Mouse (Mus musculus) retina, embryonic 14.5 days (tissue): ENCODE data around the gene Cd5.

Source experiments
- DNase-seq: peaks from one replicate; pipeline ENCODE4 v3.0.0-alpha.2; 2015; ENCODE audit warnings: low spot score

The Cd5 gene

DNA sequence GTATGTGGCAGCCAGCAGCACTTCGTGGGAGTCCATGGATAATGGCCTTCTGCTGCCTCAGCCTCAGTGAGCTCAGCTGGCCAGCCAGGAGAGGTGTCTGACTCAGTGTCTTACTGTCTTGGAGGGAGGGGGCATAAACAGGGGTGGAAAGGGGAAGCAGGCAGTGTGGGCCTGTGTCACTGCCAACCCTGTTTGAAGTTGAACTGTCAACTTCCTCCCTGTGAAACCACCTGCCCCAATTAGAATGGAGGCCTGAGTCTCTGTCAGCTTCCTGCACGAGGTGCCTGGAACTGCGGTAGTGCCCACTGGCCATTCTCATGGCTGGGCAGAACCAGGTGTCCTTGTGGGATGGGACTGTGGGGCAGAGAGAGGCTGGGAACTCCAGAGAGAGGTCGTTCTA, at the start of gene Cd5:
Gene Cd5, minus strand, starts transcription at position 192 of the 400 bp plus-strand sequence.
- DNase-seq: no peak

GRCm38 (mm10) chr19:10788242-10788641, 49.4 kb upstream of the Cd5 start:
- no peak for DNase-seq

GRCm38 (mm10) chr19:10787406-10787805, 48.6 kb upstream of the Cd5 start:
- DNase-seq: no peak

- no peak for DNase-seq
These were observed 48.0 kb upstream of the Cd5 start for GRCm38 (mm10) chr19:10786753-10787152.

DNA sequence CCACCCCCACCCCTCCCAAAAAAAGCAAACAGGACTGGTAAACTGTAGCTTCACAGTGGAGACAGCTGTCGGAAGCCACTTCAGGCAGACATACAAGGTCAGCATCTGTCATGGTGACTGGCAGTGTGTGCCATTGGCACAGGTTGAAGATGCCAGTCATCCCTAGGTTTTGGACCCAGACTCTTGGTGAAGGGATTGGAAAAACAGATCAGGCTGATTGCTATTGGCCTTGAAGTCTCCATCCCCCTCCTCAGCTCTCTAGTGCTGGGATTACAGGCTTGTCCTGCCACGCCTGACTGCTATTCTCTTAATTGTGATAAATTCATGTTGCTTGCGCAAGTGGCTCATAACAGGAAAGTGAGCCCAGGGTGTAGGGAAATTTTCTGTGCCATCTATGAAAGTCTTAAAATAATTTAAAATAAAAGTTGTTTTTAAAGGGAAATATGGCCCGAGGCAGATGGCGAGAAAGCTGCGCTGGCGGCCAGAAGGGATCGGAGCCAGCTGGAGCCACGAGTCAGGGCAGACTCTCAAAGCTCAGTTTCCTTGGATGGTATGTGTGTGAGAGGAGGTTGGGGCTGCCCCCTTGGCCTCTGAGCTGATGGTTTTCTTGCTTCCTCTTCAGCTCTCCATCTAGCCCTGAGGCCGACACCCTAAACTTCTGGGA, 46.1 kb upstream of the Cd5 start:
- no peak for DNase-seq

GRCm38 (mm10) chr19:10784061-10784460, 45.3 kb upstream of the Cd5 start:
- DNase-seq: peak; percentile 26

GRCm38 (mm10) chr19:10783168-10783567, 44.4 kb upstream of the Cd5 start:
- DNase-seq: no peak

DNA sequence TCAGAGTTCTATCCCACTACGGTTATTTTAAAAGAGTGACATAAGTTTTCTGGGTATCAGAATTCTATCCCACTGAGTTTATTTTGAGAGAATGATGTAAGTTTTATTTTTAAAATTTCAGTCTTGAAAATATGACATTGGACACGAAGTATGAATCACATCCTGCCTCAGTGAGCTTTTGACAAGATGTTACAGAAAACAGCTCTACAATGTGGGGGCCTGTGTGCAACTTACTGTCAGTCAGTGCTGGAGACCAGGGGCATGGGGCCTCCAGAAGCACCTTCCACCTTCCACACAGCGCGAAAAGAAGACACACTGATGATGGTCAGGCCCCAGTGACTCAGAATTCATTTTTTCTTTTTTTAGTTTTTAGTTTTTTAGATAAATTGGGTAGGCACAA, 42.8 kb upstream of the Cd5 start:
- DNase-seq: no peak

DNA sequence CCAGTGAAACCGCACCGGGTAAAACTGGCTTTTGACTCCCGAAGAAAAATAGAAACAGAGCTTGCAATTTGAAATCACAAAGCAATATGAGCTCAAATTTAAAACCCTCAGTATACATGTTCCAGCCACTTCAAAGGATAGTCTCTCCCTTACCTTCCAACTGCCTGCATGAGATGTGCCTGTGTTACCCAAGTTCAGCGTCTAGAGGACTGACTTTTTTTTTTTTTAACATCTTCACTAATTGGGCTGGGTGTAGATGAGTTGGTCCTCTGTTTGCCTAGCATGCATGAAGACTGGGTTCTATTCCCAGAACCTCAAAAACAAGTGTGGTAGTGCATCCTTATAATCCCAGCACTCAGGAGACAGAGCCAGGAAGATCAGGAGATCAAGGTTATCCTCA, 38.1 kb upstream of the Cd5 start:
- no peak for DNase-seq

DNA sequence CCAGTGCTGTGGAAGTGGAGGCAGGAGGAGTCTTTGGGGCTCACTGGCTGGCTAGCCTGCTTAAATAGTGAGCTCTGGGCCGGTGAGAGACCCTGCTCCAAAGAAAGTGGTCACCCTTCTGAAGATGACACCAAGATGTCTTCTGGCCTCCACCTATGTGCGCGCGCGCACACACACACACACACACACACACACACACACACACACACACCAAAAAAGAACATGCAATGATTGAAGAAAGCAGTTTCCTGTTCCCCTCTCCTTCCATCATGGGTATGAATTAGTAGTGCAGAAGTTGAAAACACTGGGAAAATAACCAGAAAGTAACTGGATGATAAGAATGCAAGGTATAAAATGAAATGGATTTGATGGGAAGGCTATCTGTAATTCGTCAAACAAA, 35.3 kb upstream of the Cd5 start:
- no peak for DNase-seq

DNA sequence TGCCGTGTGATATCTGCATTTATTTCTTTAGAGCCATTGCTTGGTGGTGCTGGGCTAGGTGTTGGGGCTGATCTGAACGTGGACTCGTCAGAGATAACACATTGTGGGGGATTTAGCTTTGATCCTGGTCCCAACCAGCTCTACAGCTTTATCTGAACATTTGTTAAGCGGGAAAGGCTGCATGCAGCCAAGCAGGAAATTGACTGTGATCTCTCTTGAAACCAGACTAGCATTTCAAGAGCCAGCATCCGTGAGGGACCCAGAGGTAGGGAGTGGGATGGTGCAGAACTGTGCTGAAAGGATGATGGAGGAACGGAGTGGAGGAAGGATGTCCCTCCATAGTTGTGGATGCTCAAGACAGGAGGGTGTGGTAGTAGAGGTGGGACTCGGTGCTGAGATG, 34.6 kb upstream of the Cd5 start:
- DNase-seq: no peak

GRCm38 (mm10) chr19:10772866-10773265, 34.1 kb upstream of the Cd5 start:
- no peak for DNase-seq

DNA sequence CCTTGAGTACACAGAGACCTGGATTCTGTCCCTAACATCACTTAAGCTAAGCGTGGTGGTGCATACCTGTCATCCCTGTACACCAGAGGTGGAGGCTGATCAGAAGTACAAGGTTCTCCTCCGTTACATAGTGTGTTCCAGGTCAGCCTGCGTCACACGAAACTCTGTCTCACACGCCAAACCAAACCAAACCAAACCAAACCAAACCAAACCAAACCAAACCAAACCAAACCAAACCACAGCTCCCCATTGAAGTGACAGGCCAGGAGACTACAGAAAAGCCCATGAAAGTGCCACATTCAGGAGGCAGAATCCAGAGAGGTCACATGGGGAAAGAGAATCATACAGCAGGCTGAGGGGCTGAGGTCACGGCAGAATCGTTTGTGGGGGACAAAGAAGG, 33.2 kb upstream of the Cd5 start:
- DNase-seq: no peak

DNA sequence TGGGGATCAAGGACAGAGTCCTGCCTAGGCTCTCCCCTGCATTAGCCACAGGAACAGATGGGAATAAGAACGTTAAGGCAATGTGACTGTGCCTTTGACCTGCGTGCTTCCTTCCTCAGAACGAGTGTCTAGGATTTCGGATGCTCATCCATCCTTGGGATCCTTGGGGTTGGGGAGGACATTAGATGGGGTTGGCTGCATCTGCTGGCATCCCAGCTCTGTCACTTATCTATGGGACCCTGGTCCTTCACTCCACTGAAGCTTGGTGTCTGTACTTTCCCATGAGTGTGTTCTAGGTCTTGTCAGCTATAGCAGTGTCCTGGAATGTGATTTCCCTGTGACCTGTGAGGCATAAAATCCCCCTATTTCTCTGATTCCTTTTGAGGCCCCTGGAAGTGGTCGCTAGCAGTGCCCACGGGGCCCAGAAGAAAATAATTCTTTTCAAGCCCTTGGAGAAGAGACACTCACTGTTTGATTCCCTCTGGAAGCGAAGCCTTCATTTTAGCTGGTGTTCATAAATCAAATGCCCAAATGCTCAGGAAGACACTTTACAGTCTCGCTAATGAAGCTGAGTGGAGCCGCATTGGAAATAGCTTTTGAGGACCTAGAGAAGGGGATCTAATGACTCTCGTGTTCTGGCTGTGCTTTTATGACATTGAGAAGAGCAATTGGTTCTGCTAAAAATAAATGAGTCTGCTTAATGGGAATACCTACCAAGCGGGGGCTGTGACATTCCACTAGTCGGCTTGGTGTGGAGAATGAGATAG, 30.8 kb upstream of the Cd5 start:
- DNase-seq: no peak

- DNase-seq: no peak
These were observed 30.1 kb upstream of the Cd5 start for GRCm38 (mm10) chr19:10768694-10769428.

- no peak for DNase-seq
These were observed 28.8 kb upstream of the Cd5 start for GRCm38 (mm10) chr19:10767631-10768030.

- DNase-seq: no peak
These were observed 24.7 kb upstream of the Cd5 start for GRCm38 (mm10) chr19:10763381-10764031.

DNA sequence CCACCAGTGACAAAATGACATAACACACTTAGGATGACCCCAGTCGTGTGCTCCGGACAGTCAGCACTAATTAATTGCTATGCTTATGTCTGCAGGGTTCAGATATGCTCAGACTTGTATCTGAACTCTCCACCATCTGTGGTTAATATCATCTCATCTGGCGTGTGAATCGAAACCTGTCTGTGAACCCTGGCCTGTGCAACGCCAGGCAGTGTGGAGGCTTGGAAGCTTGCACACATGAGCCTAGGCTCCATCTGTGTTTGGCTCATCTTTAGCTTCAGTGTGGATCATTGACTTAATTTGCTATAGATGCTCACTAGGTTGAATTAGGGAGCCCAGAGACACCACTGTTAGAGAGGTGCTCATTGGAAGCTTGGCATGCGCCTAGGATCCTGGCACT, 23.7 kb upstream of the Cd5 start:
- DNase-seq: no peak

DNA sequence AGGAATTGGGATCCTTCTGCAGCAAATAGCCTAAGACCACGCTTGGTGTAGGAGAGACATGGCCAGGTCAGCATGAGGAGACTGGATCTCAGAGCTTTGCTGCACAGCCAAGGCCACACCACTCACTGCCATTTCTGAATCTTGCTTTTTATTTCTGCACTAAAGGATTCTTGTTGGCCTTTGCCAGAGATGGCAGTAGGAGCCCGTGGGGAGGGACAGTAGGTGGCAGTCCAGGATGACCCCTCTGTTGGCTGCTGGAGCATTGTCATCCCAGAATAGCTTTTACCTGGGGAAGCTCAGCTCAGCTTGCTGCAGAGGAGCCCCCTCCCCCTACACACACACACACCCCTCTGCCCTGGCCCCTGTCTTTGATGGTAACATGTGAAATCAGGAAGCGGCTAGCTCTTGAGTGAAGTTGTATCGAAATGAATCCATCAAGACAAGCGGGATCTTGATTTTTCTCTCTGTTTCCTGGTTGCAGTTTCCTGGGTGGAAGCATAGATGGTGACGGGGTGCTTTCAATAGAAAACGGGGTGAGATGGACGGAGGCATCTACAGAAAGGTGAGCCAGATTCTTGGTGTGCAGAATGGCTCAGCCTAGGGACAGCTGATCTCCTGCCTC, 23.1 kb upstream of the Cd5 start:
- no peak for DNase-seq

GRCm38 (mm10) chr19:10759983-10760831, 21.4 kb upstream of the Cd5 start:
- no peak for DNase-seq

DNA sequence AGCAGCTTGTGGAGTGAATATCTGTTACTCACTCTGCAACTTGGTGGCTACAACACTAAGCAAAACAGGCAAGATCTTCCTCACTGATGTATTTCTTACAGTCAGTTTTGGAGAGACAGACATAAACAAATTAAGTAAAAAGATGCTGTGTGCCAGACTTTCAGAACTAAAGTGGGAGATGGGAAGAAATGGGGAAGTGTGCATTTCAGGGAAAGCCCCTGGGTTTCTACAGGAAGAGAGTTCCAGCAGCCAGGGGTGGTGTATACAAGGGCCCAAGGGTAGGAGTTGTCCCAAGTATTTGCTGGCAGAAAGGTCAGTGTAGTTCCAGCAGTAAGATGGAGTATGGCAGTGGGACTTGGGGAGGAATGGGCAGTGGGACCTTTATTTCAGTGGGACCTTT, 20.7 kb upstream of the Cd5 start:
- no peak for DNase-seq
